Mouse (Mus musculus) megakaryocyte, embryonic 14.5 days (primary cell): Measurements from ENCODE around the gene Msh2.

ENCODE experiments used
- FLI1 ChIP-seq: IDR thresholded peaks from 2 replicates; pipeline ENCODE4 v1.6.1; 2012; ENCODE audit warnings: low read length, inconsistent platforms, mixed read lengths
- GATA1 ChIP-seq: IDR thresholded peaks from 3 replicates; pipeline ENCODE4 v1.6.1; 2012; ENCODE audit warnings: mixed read lengths, low read length, inconsistent platforms, borderline replicate concordance

DNA sequence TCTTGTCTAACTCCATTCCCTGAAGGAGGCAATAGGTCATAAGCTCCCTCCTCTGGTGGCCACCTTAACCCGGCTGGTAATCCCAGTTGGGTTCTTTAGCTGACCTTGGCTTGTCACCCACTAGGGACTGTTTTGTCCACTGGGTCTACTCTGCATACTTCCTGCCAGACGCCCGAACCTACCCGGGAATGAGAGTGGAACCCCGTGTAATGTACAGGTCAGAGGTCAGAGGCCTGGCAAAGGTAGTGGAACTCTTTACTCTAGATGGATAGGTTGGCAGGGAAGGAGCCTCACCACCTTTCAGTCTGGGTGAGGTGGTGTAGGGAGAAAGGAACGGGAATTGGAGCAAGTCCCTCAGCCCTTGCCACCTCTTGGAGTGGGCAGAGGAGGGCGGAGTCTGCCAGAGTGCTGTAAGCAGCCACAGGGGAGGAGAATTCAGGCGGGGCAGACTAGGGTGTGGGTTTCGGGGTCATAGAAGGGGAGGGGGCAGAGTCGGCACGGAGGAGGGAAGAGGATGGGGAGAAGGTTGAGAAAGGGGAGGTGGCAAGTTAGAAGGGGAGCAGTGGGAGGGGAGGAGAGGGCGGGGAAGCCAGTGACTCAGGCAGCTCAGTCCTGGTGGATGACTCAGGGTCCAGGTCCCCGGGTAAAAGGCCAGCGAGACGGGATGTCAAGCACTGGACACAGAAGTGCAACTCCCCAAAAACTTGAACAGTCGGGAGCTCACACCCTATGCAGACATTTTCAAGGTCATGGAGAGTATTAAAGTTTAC lies 27.1 kb downstream of the Msh2 start:
- no peak for TF ChIP-seq FLI1
- TF ChIP-seq GATA1: no peak
